Mouse (Mus musculus): Measurements from ENCODE around the gene Prkch.

DNA sequence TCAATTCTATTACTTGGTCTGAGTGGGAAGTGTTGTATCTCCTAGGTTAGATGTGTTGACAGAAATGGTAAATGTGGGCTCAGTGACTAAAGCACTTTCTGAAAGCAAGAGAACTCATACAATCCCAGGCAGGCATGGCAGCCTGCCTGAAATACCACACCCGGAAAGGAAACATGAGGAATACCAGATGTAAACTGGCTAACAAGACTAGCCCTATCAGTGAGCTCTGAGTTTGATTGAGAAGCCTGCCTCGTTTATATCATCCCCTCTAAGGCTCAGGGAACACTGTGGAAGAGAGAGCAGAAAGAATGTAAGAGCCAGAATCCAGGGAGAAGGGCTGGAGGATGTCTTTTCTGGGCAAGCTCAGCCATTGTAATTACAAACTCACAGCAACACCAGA, 45.4 kb upstream of the Prkch start:
- TF ChIP-seq CTCF (IDR thresholded peaks at IDR 0.05; ENCODE audit: extremely low read depth, insufficient read depth, insufficient read length, insufficient replicate concordance) (no peak), POLR2A (IDR thresholded peaks at IDR 0.05; ENCODE audit: low read depth, low read length) (no peak)

All from spleen, adult 2 months (tissue).